Mouse (Mus musculus) urinary bladder, postnatal 14 days (tissue): ENCODE measurements around the gene Asl.
A peak's percentile ranks its signal among the peaks of the same experiment; 100 is the strongest.
"Not testable (repeated sequence)": the region's sequence is repeated elsewhere in the genome, so short reads cannot be mapped to it uniquely, and the experiment has no call there.

Source experiments
- DNase-seq: peaks from one replicate; pipeline ENCODE4 v3.0.0; 2021; ENCODE audit warnings: low spot score

The Asl gene

DNA sequence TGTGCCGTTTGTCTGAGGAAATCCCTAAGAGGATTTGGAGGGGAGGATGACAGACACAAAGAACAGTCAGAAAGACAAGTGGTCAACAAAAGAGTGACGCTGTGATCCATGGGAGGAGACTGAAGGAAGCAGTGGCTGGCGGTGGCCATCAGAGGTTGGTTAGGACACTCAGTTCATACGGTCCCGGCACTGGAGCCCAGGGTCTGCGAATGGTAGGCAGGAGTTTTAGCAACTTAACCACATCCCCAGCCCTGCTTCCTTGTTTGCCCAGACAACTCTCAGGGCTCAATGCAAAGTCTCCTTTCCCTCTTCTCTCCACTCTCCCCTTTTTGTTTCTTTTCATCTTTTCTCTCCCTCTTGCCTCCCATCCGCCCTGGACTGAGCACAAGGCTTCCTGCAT, 17.1 kb upstream of the Asl start:
- no peak for DNase-seq

DNA sequence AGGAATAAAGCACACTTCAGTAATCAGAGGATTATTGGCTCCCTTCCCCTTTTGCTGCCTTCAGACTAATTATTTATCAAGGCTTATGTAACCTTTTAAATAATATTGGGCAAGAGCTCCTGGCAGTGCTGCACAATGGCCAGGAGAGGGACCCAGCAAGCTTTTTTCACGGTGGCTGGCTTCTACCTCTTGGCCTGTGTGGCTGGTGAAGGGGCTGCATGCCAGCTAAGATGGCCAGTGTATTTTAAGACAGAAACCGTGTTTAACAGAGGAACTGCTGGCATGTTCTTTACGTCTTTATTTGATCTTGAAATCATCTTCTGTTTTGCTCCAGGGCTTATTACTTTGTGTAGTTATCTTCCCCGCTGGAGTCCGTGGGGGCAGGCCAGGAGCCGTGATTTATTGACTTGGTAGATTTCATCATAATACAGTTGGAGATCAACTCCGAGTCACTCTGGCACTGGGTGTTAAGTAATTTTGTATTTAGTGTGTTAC, 15.2 kb upstream of the Asl start:
- DNase-seq: peak; percentile 61

DNA sequence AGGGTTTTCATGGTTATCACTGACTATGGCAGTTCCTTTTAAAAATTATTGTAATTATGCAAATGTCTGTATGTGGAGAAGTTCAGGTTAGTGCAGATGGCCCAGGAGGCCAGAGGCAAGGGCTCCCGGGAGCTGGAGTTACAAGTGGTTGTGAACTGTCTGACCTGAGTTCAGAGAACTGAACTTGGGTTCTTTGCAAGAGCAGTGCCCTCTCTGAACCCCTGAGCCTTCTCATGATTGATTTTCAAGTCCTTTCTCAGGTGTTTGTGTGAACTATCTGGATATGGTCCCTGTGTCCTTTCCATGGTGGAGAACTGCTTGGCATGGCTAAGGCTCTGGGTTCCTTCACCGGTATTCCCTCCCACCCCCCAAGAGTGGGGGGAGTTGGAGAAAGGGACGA, 14.7 kb upstream of the Asl start:
- no peak for DNase-seq

DNA sequence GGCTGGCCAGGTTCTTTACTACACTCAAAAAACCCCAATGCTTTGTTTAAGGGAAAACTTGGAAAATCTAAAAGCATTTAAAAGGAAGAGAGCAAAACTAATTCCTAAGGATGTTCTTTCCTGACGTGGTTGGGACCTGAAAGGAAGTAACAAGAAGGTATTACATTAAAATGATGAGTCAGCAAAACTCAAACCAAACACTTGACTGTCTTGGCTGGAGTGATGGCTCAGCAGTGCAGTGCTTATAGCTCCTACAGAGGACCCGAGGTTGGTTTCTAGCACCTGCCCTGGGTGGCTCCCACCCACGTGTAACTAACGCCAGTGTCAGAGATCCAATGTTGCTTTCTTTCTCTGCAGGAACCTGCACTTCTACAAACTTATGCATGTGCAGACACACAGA, 12.2 kb upstream of the Asl start:
- no peak for DNase-seq

DNA sequence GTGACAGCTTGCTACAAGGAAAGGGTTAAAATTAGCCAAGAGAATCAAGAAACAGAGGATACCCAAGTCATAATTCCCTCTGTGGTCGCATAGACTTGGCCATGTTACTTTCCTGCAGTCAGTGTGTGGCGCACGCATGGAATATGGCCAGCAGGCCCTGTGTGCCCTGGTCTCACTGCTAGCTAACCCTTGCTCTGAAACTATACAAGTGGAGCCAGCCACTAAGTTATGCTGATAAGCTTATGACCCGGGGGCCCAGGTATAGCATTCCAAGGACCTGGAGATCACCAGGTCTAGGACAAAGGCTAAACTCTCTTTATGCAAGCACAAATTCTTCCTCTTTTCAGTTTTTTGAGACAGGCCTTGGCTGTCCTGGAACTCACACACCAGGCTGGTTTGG, 11.8 kb upstream of the Asl start:
- no peak for DNase-seq

DNA sequence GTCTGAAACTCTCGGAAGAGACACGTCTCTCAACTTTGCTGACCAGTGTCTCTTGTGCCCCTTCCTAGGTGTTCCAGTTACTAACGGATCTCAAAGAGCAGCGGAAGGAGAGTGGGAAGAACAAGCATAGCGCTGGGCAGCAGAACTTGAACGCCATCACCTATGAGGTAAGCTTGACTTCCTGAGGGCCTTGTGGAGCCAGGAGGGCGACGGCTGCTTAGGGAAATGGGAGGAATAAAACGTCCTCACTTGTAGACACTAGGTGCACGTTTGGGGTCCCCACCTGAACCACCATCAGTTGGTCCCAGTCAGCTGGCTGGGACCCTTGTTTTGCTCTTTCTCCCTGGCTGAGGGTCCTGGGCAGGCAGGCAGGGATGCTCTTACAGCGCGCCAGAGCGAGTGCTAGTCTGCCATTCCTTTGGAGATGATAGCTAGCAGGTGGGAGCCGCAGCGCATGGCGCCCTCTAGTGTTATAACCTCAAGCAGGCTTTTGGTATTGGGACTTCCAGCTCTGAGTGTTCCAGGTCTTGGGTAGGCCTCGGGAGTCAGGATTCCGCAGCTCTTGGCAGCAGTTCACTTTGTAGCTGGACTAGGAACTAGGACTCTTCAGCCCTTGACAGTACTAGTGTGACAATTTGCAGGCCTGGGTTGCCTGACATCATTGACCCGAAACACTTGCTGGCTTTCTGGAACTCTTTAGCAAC, 8.9 kb upstream of the Asl start:
- peak; percentile 73 for DNase-seq

DNA sequence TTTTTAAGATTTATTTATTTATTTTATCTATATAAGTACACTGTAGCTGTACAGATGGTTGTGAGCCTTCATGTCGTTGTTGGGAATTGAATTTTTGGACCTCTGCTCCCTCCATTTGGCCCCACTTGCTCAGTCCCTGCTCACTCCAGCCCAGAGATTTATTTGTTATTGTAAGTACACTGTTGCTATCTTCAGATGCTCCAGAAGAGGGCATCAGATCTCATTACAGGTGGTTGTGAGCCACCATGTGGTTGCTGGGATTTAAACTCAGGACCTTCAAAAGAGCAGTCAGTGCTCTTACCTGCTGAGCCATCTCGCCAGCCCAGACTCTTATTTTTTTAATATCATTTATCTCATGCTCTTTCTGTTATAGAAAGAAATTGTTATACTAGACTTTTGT, 7.3 kb upstream of the Asl start:
- not testable (repeated sequence) for DNase-seq

DNA sequence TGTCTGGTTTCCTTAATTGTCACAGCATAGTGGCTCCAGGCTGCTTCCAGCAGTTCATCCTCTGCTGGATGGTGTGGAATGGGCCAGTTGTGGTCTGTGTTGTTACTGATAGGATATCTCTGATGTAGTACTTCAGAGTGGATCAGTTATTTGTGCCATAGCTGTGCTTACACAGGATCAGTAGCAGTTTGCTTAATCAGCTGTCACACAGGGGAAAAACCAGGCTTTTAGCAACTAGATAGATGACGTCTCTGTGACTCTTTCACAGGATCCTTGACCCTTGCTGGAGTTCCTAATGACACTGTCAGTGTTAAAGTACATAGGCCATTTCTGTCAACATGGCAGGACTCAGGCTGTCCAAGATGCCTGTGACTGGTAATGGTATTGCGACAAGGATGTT, 4.8 kb upstream of the Asl start:
- DNase-seq: no peak

DNA sequence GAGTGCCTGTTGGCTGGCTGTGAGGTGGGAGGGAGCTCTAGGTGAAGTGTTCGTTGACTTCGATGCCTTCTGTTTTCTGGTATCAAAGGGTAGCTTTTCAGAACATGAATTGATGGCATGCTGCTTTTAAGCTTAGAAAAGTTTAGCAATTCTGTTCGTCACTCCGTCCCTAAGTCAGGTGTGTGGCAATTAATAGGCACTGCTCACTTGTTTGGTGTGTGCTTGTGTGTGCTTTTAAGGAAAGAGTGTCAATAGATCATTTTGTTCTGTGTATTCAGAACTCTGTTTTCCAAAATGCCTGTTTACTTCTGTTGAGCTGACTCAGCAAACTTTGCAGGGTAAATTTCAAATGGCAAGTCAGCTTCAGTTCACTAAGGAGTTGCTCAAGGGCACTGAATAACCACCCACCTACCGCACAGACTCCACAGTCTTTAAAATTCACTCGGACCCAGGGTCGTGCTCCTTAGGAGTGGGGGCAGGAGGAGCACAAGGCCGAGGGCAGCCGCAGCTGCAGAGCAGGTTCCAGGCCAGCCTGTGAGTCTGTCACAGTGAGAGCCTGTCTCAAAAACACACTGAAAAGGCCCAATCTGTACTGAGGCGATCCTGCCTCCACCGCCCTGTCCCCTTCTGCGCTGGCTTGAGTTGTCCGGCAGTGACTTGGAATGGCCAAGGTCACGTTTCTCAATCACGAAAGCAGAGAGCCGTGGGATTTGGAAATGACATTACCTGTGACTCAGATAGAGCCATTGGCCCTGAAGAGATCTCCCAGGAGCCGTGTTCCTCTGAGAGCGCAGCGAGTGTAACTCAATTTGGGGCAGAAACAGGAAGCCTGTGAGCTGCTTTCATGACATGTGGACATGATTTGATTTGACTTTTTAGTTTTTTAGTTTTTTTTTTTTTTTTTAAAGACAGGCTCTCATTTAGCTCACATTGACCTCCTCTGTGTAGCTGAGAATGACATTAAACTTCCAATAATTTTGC, 2.7 kb upstream of the Asl start:
- no peak for DNase-seq

DNA sequence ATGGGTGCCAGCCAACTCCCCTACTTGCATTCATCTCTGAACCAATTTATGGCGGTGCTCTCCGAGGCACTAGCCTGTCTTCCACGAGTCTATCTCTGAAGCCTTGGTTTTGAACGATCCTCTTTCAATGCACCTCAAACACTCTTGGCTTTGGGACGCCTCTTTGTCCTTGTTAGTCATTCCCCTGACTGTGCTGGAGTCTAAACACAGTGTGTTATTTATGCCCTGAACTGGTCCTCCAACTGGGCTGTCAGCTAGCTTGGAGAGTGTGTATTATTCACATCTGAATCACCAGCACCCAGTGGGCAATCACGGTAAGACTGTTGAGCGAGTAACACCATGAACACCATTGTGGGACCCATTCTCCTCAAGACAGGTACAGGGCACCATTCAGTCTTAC, 1.4 kb downstream of the Asl start:
- DNase-seq: no peak

DNA sequence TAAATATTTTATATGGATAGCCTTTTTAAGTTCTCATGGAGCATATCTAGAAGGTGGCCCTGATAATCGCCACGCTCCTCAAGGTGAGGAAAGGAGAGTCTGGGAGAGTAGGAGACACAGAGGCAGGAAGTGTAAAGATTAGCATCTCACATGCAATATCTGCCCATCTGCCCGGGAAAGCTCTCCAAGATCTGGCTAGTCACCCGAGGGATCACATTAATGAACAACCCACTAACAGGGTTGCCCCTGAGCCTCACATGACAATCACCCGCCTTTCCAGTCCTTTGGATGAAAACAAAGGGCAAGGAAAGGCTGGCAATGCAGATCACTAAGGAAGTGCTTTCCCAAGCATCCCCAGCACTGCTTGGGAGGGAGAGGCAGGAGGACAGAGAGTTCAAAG, 1.9 kb downstream of the Asl start:
- no peak for DNase-seq

DNA sequence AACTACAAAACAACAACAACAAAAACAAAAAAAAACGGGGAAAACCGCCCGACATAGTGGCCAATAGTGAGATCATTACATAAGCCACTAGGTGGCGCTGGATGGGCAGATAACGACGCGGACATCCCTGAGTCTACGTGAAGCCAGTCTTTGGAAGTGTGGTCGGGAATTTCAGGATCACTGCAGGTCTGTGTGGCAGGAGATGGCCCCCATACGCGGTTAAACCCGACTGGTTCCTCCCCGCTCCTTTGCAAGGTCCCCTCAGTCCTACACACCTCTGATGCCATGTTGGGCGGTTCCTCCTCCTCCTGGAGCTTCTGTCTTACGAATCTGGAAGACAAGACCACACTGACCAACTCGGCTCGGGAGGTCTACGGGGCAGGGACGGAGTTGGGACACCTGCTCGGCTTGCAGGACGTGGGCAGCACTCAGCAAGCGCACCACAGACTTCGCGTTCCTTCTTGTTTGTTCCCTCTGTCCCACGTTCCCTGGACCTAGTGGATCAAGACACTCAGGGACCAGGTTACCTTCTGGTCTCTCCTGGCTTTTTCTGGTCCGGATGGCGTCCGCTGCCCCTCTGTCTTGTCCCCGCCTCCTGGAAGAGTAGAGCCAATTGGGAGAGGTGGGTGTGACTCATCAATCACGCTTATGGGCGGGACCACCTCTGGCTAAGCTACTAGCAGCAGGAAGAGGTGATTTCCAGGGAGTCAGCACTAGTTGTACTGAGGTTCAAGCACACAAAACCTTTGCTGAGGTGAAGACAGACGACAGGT, 5.1 kb downstream of the Asl start:
- DNase-seq: peak; percentile 91

DNA sequence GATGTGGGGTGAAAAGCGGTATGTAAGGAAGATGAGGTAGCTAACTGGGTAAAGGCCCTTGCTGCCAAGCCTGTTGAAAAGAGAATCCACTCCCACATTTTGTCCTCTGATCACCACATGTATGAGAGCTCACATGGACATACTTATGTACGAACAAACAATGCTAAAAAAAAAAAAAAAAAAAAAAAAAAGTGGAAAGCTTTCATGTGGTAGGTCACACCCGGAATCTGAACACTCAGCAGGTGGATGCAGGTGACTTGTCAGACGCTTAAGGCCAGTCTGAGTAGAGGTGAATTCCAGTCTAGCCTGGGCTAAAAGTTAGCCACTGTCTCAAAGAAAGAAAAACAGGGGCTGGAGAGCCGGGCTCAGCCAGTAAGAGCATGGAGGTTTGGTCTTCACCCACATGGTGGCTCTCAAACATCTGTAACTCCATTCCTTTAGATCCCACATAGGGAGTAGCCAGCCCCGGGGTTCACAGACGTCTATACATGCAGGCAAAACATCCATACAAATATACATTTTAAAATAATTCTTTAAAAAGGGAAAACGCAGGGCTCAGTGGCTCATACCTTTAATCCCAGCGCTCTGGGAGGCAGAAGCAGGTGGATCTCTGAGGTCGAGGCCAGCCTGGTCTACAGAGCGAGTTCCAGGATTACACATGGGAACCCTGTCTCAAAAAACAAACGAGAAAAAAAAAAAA, 5.8 kb downstream of the Asl start:
- no peak for DNase-seq

DNA sequence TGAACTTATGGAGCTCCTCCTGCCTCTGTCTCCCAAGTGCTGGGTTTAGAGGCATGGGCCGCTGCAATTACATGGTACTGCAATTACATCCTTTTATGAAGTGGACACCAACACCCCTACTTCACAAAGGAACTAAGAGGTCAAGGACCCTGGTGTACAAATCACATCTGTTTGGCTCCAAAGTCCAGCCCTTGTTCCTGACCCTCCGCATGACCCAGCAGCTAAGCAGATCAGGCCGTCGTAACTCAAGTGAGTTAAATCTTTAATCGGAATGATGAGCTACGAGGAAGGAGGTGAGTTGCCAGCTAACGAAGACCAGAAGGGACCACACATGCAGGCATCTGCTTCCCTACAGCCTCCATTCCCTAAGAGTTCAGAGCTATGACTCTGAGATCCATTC, 6.7 kb downstream of the Asl start:
- DNase-seq: no peak

DNA sequence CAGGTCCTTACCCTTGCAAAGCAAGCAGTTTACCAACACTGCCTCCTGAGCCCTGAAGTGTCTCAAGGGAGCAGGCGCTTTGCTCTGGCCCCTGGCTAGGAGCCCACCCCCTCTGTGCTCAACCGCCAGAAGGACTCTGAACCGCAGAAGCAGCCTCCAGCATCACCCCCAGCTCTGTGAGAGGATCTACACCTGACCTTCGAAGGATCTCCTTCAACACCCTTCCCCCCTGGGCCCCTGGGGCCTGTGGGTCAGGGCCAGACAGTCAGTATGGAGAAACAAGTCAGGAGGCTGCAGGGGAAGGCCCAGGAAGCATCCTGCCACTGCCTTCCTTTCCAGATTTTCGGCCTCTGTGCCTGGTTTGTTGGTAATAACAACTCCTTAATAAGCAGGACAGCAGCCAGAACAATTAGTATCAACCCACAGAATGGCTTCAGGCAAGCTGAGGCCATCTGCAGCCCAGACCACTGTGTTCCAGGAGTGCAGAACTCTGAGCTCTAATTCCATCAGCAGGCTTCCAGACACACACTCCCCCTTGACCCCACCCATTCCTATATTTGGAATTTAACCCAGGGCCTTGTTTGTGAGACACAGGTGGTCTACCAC, 7.6 kb downstream of the Asl start:
- DNase-seq: no peak

DNA sequence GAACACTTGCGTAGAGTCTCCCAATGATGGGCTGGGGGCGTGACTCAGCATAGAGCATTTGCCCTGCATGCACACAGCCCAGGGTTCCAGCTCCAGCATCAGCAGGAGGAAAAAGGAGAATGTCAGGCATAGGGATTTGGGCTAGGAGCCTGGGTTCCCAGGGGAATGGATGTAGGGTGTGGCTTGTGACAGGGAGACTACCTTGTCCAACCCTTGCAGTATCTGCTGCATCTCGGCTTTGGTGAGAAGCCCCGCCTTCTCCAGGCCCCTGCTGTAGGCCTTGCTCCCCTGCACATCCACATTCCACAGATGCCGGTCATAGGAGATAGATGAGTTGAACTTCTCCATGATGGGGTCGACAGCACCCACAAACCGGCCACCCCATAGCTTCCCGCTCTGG, 9.6 kb downstream of the Asl start:
- DNase-seq: no peak

DNA sequence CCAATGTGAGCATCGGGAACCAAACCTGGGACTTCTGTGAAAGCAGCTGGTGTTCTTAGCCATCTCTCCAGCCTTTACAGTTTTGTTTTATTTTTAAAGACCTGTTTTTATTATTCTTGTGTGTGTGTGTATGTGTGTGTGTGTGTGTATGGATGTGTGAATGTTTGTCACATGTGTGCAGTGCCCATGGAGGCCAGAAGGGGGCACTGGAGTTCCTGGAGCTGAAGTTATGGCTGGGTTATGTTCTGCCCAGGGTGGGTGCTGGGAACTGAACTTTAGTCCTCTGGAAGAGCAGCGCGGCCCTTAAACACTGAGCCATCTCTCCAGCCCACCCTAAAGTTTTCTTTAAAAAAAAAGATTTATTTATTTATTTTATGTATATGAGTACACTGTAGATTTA, 13.9 kb downstream of the Asl start:
- no peak for DNase-seq

DNA sequence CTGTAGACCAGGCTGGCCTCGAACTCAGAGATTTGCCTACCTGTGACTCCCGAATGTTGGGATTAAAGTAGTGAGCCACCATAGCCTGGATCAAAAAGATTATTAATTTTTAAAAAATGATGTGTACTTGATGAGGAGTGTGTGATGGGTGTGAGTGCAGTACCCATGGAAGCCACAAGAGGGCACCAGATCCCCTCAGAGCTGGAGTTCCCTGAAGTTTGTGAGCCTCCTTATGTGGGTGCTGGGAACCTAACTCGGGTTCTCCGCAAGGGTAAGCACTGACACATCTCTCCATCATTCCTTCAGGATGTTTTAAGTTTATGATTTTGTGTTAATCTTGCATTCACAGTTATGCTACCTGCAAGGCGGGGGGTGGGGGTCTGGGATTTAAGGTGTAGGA, 18.1 kb downstream of the Asl start:
- no peak for DNase-seq

DNA sequence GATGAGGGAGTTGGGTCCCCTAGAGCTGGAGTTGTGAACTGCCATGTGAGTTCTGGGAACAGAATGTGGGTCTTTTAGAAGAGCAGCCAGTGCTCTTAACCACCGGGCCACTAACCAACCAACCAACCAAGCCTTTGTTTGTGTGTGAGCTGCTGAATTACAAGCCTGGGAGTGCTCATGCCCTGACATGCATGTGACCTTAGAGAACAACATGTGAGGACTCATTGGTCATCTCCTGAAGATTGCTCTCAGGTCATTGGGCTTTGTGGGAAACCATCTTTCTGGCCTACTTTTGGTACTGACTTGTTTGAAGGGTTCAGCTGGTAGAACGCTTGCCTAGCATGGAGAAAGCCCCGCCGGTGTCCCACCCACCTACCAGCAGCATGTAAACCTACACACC, 19.3 kb downstream of the Asl start:
- DNase-seq: no peak

DNA sequence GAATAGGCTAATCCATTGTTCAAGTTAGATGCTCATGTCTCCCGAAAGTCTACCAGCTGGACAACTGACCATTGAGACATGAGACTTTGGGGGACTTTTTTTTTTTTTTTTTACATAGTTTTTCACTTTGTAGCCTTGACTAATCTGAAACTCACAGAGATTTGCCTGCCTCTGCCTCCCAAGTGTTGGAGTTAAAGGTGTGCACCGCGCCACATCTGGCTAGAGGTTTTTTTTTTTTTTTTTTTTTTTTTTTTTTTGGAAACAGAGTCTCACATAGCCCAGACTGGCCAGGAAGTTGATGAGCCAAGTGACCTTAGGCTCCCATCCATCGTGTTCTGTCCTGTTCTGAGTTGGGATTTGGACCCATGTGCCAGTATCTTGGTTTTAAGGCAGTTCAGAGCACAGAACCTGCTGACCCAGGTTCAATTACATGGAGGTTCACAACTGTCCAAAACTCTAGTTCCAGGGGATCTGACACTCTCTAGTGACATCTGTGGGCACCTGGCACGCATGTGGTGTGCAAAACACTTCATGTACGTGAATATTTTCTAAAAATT, 20.9 kb downstream of the Asl start:
- DNase-seq: no peak

DNA sequence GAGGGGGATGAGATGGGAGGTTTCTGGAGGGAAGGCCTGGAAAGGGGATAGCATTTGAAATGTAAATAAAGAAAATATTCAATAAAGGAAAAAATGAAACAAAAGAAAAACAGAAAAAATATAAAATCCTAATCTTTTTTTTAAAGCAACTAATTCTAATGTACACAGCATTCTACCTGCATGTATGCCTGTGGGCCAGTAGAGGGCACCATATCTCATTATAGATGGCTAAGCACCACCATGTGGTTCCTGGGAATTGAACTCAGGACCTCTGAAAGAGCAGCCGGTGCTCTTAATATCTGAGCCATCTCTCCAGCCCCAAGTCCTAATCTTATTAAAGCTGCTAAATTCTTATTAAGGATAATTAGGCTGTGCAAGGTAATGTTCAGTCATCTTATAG, 21.7 kb downstream of the Asl start:
- no peak for DNase-seq
